In genomic region chr1:190042197-190042596, GRCm38 (mm10) we compare ENCODE assay signal across 27 mouse cellular contexts.
A peak's percentile ranks its signal among the peaks of the same experiment; 100 is the strongest.
DNase-seq lines count a peak whose midpoint lies in the region; ATAC-seq and TF ChIP-seq lines count a peak whose summit lies in the region.
"Had no signal": no experiment of that assay in that cellular context is flagged by ENCODE, and none has a peak within 500 bp of the region (broad histone marks: within the 10 kb centered on the region; RNA-seq: fewer than 3 reads in every experiment).

No protein-coding gene starts in this region.

- TF ChIP-seq CTCF in liver, adult 2 months (IDR thresholded peaks at IDR 0.05; ENCODE audit: low read depth, low read length): no peak

- H3K4me2 ChIP-seq in liver, embryonic 16.5 days (ENCODE audit: low read depth, low read length): no peak overlapping the region
- H3K4me2 ChIP-seq: embryonic facial prominence, embryonic 15.5 days; forebrain, embryonic 15.5 days; heart, embryonic 11.5 days; limb, embryonic 15.5 days; midbrain, embryonic 15.5 days; neural tube, embryonic 12.5 days had no signal

- 21% methylated on average over 4 of the region's 4 CpGs for WGBS in liver, adult 2 months
- WGBS in liver, embryonic 16.5 days (ENCODE audit: insufficient replicate concordance): 42% methylated on average over 4 of the region's 4 CpGs

- no peak overlapping the region for H3K4me3 ChIP-seq in liver, adult 2 months (ENCODE audit: insufficient read depth, low read depth, low read length)
- H3K4me3 ChIP-seq in liver, embryonic 16.5 days (ENCODE audit: low read depth, low read length): no peak overlapping the region
- H3K4me3 ChIP-seq: embryonic facial prominence, embryonic 15.5 days; forebrain, embryonic 15.5 days; hindbrain, embryonic 10.5 days; left cerebral cortex, adult 2 months; limb, embryonic 15.5 days; midbrain, embryonic 15.5 days; neural tube, embryonic 12.5 days had no signal

- no peaks in the 10 kb centered on the region for H3K9me3 ChIP-seq in liver, embryonic 16.5 days (replicated peaks; ENCODE audit: control insufficient read depth, low read length)
- H3K9me3 ChIP-seq: embryonic facial prominence, embryonic 15.5 days; forebrain, embryonic 15.5 days; hindbrain, embryonic 10.5 days; limb, embryonic 15.5 days; midbrain, embryonic 15.5 days; neural tube, embryonic 12.5 days had no signal

- no peaks in the 10 kb centered on the region for H3K27me3 ChIP-seq in liver, adult 2 months (ENCODE audit: control insufficient read depth, insufficient read depth, low read length)
- H3K27me3 ChIP-seq in liver, embryonic 16.5 days (ENCODE audit: control insufficient read depth, insufficient read depth, low read depth, low read length): no peaks in the 10 kb centered on the region
- H3K27me3 ChIP-seq: embryonic facial prominence, embryonic 15.5 days; limb, embryonic 15.5 days; midbrain, embryonic 15.5 days; neural tube, embryonic 12.5 days had no signal

- peaks cover 25% of the 10 kb centered on the region for H3K4me1 ChIP-seq in liver, adult 2 months (ENCODE audit: control insufficient read depth, insufficient read depth, low read length)
- H3K4me1 ChIP-seq in liver, embryonic 16.5 days (ENCODE audit: control insufficient read depth, low read depth, low read length): no peaks in the 10 kb centered on the region; the same call in 1 of the 2 replicates
- H3K4me1 ChIP-seq: embryonic facial prominence, embryonic 15.5 days; forebrain, embryonic 15.5 days; limb, embryonic 15.5 days; neural tube, embryonic 12.5 days had no signal

- TF ChIP-seq POLR2A in liver, adult 2 months (IDR thresholded peaks at IDR 0.05; ENCODE audit: extremely low read depth, insufficient read depth, low read length): no peak

- H3K27ac ChIP-seq in liver, adult 2 months (replicated peaks; ENCODE audit: insufficient read depth, low read depth, low read length): peak overlapping the region; percentile 95
- peak overlapping the region; percentile 77 for H3K27ac ChIP-seq in liver, embryonic 16.5 days (ENCODE audit: low read length)
- H3K27ac ChIP-seq: embryonic facial prominence, embryonic 15.5 days; forebrain, embryonic 15.5 days; hindbrain, embryonic 10.5 days; hindbrain, postnatal 0 days; kidney, postnatal 0 days; left cerebral cortex, adult 2 months; limb, embryonic 15.5 days; macrophage; midbrain, embryonic 15.5 days; neural tube, embryonic 12.5 days had no signal

- H3K9ac ChIP-seq in liver, adult 2 months (ENCODE audit: low read depth, low read length): no peak overlapping the region
- H3K9ac ChIP-seq in liver, embryonic 16.5 days (ENCODE audit: low read depth, low read length): no peak overlapping the region
- H3K9ac ChIP-seq: embryonic facial prominence, embryonic 15.5 days; forebrain, embryonic 15.5 days; limb, embryonic 15.5 days; midbrain, embryonic 15.5 days; neural tube, embryonic 12.5 days had no signal

- DNase-seq in kidney, adult 18-20 months: peak; percentile 80
- DNase-seq in kidney, postnatal 4 days: no peak
- peak; percentile 84 for DNase-seq in kidney, postnatal 14 days
- DNase-seq in liver, adult 2 months (ENCODE audit: extremely low read depth, low read depth, low spot score): peak; percentile 100
- no peak for DNase-seq in urinary bladder, adult 2 months (ENCODE audit: low spot score)
- no peak for DNase-seq in cerebellum, adult 9-11 months
- DNase-seq: adrenal gland, postnatal 14 days; cerebellum, adult 9-10 months; gastrocnemius, postnatal 10 days; retina, postnatal 1 day; right cerebral cortex, postnatal 25 days; spleen, adult 18-20 months; thymus, postnatal 25 days had no signal

- H3K79me2 ChIP-seq in liver, adult 2 months (ENCODE audit: control insufficient read depth, insufficient read depth, low read length): no peaks in the 10 kb centered on the region

- ATAC-seq in liver, embryonic 16.5 days (ENCODE audit: low read depth): peak; percentile 85
- ATAC-seq: activated CD4-positive, CD25-positive, alpha-beta regulatory T cell, adult 4 months; forebrain, embryonic 15.5 days; hindbrain, postnatal 0 days; lung, postnatal 0 days; midbrain, embryonic 15.5 days had no signal

- H3K36me3 ChIP-seq in liver, adult 2 months (ENCODE audit: control insufficient read depth, insufficient read depth, low read length): no peaks in the 10 kb centered on the region
- no peaks in the 10 kb centered on the region for H3K36me3 ChIP-seq in liver, embryonic 16.5 days (ENCODE audit: control insufficient read depth, insufficient read depth)
- H3K36me3 ChIP-seq: embryonic facial prominence, embryonic 15.5 days; forebrain, embryonic 15.5 days; hindbrain, embryonic 10.5 days; limb, embryonic 15.5 days; midbrain, embryonic 15.5 days; neural tube, embryonic 12.5 days had no signal

Comparison
In these comparisons a context has a peak if more than half of its experiments do, and no peak if none do; other contexts are left out.
1. DNase-seq: peak in kidney, adult 18-20 months (single experiment), kidney, postnatal 14 days (single experiment) and liver, adult 2 months (single experiment); none in kidney, postnatal 4 days (0 of 2), urinary bladder, adult 2 months (single experiment) and cerebellum, adult 9-11 months (single experiment).